Mouse (Mus musculus): ENCODE measurements at regions not wholly inside any gene's neighbourhood (a gene's known extent, or its start where the extent isn't known, plus 50 kb on each side); places are given as distances from the start of the nearest gene placed in this dataset.

- DNase-seq (ENCODE audit: low spot score in 2 of 2): no peak
Observed at GRCm38 (mm10) chr10:122515698-122516097, 67.4 kb downstream of the Avpr1a start.

GRCm38 (mm10) chr10:122519274-122519790 is 71.0 kb downstream of the Avpr1a start:
- DNase-seq (ENCODE audit: low spot score in 2 of 2): no peak

- no peak for DNase-seq (ENCODE audit: low spot score in 2 of 2)
Observed at GRCm38 (mm10) chr10:122519981-122520380, 71.7 kb downstream of the Avpr1a start.

GRCm38 (mm10) chr10:122522631-122523030 is 74.3 kb downstream of the Avpr1a start:
- no peak for DNase-seq (ENCODE audit: low spot score in 2 of 2)

- DNase-seq (ENCODE audit: low spot score in 2 of 2): peak in 1 of 2 experiments; percentile 6
Observed at GRCm38 (mm10) chr10:122525360-122525759, 77.1 kb downstream of the Avpr1a start.

- no peak for DNase-seq (ENCODE audit: low spot score in 2 of 2)
Observed at GRCm38 (mm10) chr10:122525807-122526206, 77.5 kb downstream of the Avpr1a start.

- peak in 1 of 2 experiments; percentile 3 for DNase-seq (ENCODE audit: low spot score in 2 of 2)
Observed at GRCm38 (mm10) chr10:122528222-122528621, 79.9 kb downstream of the Avpr1a start.

GRCm38 (mm10) chr10:122528973-122529703 is 80.8 kb downstream of the Avpr1a start:
- peak in 1 of 2 experiments; percentile 19 for DNase-seq (ENCODE audit: low spot score in 2 of 2)

- no peak for DNase-seq (ENCODE audit: low spot score in 2 of 2)
Observed at GRCm38 (mm10) chr10:122534714-122535113, 86.4 kb downstream of the Avpr1a start.

GRCm38 (mm10) chr10:122535137-122535536 is 86.8 kb downstream of the Avpr1a start:
- no peak for DNase-seq (ENCODE audit: low spot score in 2 of 2)

- DNase-seq (ENCODE audit: low spot score in 2 of 2): no peak
Observed at GRCm38 (mm10) chr10:122539655-122540054, 91.4 kb downstream of the Avpr1a start.

- no peak for DNase-seq (ENCODE audit: low spot score in 2 of 2)
Observed at GRCm38 (mm10) chr10:122542573-122542972, 94.3 kb downstream of the Avpr1a start.

- peak; percentile 13 to 15 for DNase-seq (ENCODE audit: low spot score in 2 of 2)
Observed at GRCm38 (mm10) chr10:122544096-122544720, 95.9 kb downstream of the Avpr1a start.

- no peak for DNase-seq (ENCODE audit: low spot score in 2 of 2)
Observed at GRCm38 (mm10) chr10:122545029-122545428, 96.7 kb downstream of the Avpr1a start.

GRCm38 (mm10) chr10:122551586-122551985 is 103.3 kb downstream of the Avpr1a start:
- no peak for DNase-seq (ENCODE audit: low spot score in 2 of 2)

- no peak for DNase-seq (ENCODE audit: low spot score in 2 of 2)
Observed at GRCm38 (mm10) chr10:122553124-122553822, 105.0 kb downstream of the Avpr1a start.

- no peak for DNase-seq (ENCODE audit: low spot score in 2 of 2)
Observed at GRCm38 (mm10) chr10:122553851-122554250, 105.6 kb downstream of the Avpr1a start.

GRCm38 (mm10) chr10:122558660-122559059 is 110.4 kb downstream of the Avpr1a start:
- DNase-seq (ENCODE audit: low spot score in 2 of 2): no peak

- no peak for DNase-seq (ENCODE audit: low spot score in 2 of 2)
Observed at GRCm38 (mm10) chr10:122560001-122560695, 111.8 kb downstream of the Avpr1a start.

- DNase-seq (ENCODE audit: low spot score in 2 of 2): no peak
Observed at GRCm38 (mm10) chr10:122561924-122562323, 113.6 kb downstream of the Avpr1a start.

- no peak for DNase-seq (ENCODE audit: low spot score in 2 of 2)
Observed at GRCm38 (mm10) chr10:122562542-122562941, 114.2 kb downstream of the Avpr1a start.

GRCm38 (mm10) chr10:122563973-122564372 is 114.6 kb upstream of the Ppm1h start:
- no peak for DNase-seq (ENCODE audit: low spot score in 2 of 2)

Measured in spleen, postnatal 36 days (tissue).